Mouse (Mus musculus) liver, postnatal 0 days (tissue): Measurements from ENCODE around the gene Tank.

ENCODE experiments used
- CTCF ChIP-seq: sonication (generic); IDR thresholded peaks from 2 replicates; pipeline ENCODE4 v1.5.1; 2016; ENCODE audit warnings: antibody characterized with exemption, low read depth
- EP300 ChIP-seq: IDR thresholded peaks from 2 replicates; pipeline ENCODE4 v1.6.1; 2016; ENCODE audit warnings: antibody characterized with exemption, low read depth, mild to moderate bottlenecking

DNA sequence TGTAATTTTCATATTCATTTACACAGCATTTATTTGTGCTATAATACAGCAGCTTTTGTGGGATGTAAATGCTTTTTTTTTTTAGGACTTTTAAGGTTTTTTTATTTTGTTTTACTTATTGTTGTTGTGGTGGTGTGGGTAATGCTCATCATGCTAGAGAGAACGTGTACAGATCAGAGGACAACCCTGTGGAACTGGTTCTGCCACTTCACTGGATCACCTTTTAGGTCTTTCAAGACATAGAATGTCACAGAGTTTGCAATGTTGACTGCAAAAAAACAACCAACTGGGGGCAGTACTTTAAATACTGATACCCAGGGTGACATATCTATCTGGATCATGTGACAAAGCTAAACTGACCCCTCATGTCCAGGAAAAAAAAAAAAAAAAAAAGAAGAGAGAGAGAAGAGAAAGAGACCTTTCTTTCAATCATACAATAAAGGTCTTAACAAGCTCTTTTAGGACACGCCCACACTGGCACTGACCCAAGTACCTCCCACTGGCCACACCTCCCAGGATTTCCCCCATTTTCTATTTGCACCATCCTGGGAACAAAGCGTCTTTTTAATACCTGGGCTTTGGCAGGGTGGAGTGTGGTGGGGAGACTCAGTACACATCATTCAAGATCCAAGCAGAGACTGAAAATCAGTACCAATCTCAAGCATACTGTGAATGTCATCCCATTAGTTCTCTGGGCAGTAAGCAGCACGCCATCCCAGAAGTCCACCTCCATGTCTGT is 11.2 kb upstream of the Tank start:
- no peak for TF ChIP-seq EP300
- TF ChIP-seq CTCF = no peak
